Mouse (Mus musculus): Measurements from ENCODE around the gene Gm29427. TPM values are rescaled to one million over a fixed set of nuclear protein-coding genes. Genes with fewer than 3 reads are reported as not detected.

The Gm29427 gene
- not detected in 2 replicates for polyA plus RNA-seq (2012; ENCODE audit: insufficient read depth, insufficient read length, missing spikeins)

- Histone ChIP-seq H3K4me3 (ENCODE audit: insufficient read depth, low read depth, low read length) (peak within 1 kb of the TSS; percentile 99), H3K27ac (replicated peaks; ENCODE audit: low read depth, low read length) (peak within 1 kb of the TSS; percentile 85), H3K4me1 (ENCODE audit: control insufficient read depth, insufficient read depth, insufficient read length, low read length) (peaks cover 2% of the 10 kb centered on the region; the same call in 1 of the 2 replicates)
These were observed at the start of gene Gm29427 for GRCm38 (mm10) chr1:130715561-130716217. TSS of gene Gm29427 (minus strand) at chr1:130715799.

- Histone ChIP-seq H3K4me1 (ENCODE audit: control insufficient read depth, insufficient read depth, insufficient read length, low read length) (no peaks in the 10 kb centered on the region), H3K4me3 (ENCODE audit: insufficient read depth, low read depth, low read length) (no peak overlapping the region), H3K27ac (replicated peaks; ENCODE audit: low read depth, low read length) (no peak overlapping the region)
These were observed 48.4 kb upstream of the Gm29427 start for GRCm38 (mm10) chr1:130764027-130764461.

- no peak overlapping the region for H3K4me3 ChIP-seq (ENCODE audit: insufficient read depth, low read depth, low read length)
- H3K27ac ChIP-seq (replicated peaks; ENCODE audit: low read depth, low read length) = no peak overlapping the region
- no peaks in the 10 kb centered on the region for H3K4me1 ChIP-seq (ENCODE audit: control insufficient read depth, insufficient read depth, insufficient read length, low read length)
These were observed 46.6 kb upstream of the Gm29427 start for GRCm38 (mm10) chr1:130762045-130762760.

GRCm38 (mm10) chr1:130761597-130761996, 46.0 kb upstream of the Gm29427 start:
- Histone ChIP-seq H3K4me3 (ENCODE audit: insufficient read depth, low read depth, low read length) (no peak overlapping the region), H3K4me1 (ENCODE audit: control insufficient read depth, insufficient read depth, insufficient read length, low read length) (no peaks in the 10 kb centered on the region), H3K27ac (replicated peaks; ENCODE audit: low read depth, low read length) (no peak overlapping the region)

GRCm38 (mm10) chr1:130759689-130760088, 44.1 kb upstream of the Gm29427 start:
- H3K4me3 ChIP-seq (ENCODE audit: insufficient read depth, low read depth, low read length) = no peak overlapping the region
- no peaks in the 10 kb centered on the region for H3K4me1 ChIP-seq (ENCODE audit: control insufficient read depth, insufficient read depth, insufficient read length, low read length)
- H3K27ac ChIP-seq (replicated peaks; ENCODE audit: low read depth, low read length) = no peak overlapping the region

GRCm38 (mm10) chr1:130746819-130747218, 31.2 kb upstream of the Gm29427 start:
- H3K4me3 ChIP-seq (ENCODE audit: insufficient read depth, low read depth, low read length) = no peak overlapping the region
- H3K27ac ChIP-seq (replicated peaks; ENCODE audit: low read depth, low read length) = no peak overlapping the region
- H3K4me1 ChIP-seq (ENCODE audit: control insufficient read depth, insufficient read depth, insufficient read length, low read length) = no peaks in the 10 kb centered on the region

GRCm38 (mm10) chr1:130745591-130745990, 30.0 kb upstream of the Gm29427 start:
- H3K4me3 ChIP-seq (ENCODE audit: insufficient read depth, low read depth, low read length) = no peak overlapping the region
- H3K4me1 ChIP-seq (ENCODE audit: control insufficient read depth, insufficient read depth, insufficient read length, low read length) = no peaks in the 10 kb centered on the region; the same call in 1 of the 2 replicates
- no peak overlapping the region for H3K27ac ChIP-seq (replicated peaks; ENCODE audit: low read depth, low read length)

- Histone ChIP-seq H3K4me1 (ENCODE audit: control insufficient read depth, insufficient read depth, insufficient read length, low read length) (no peaks in the 10 kb centered on the region; the same call in 1 of the 2 replicates), H3K4me3 (ENCODE audit: insufficient read depth, low read depth, low read length) (no peak overlapping the region), H3K27ac (replicated peaks; ENCODE audit: low read depth, low read length) (no peak overlapping the region)
These were observed 29.4 kb upstream of the Gm29427 start for GRCm38 (mm10) chr1:130744961-130745360.

GRCm38 (mm10) chr1:130744217-130744616, 28.6 kb upstream of the Gm29427 start:
- H3K4me1 ChIP-seq (ENCODE audit: control insufficient read depth, insufficient read depth, insufficient read length, low read length) = no peaks in the 10 kb centered on the region; the same call in 1 of the 2 replicates

GRCm38 (mm10) chr1:130743775-130744174, 28.2 kb upstream of the Gm29427 start:
- H3K4me3 ChIP-seq (ENCODE audit: insufficient read depth, low read depth, low read length) = no peak overlapping the region
- no peak overlapping the region for H3K27ac ChIP-seq (replicated peaks; ENCODE audit: low read depth, low read length)
- H3K4me1 ChIP-seq (ENCODE audit: control insufficient read depth, insufficient read depth, insufficient read length, low read length) = no peaks in the 10 kb centered on the region; the same call in 1 of the 2 replicates

More at GRCm38 (mm10) chr1:130744217-130744616, 28.6 kb upstream of the Gm29427 start:
- H3K27ac ChIP-seq (replicated peaks; ENCODE audit: low read depth, low read length) = no peak overlapping the region
- no peak overlapping the region for H3K4me3 ChIP-seq (ENCODE audit: insufficient read depth, low read depth, low read length)

GRCm38 (mm10) chr1:130742201-130742600, 26.6 kb upstream of the Gm29427 start:
- Histone ChIP-seq H3K27ac (replicated peaks; ENCODE audit: low read depth, low read length) (no peak overlapping the region), H3K4me3 (ENCODE audit: insufficient read depth, low read depth, low read length) (no peak overlapping the region)

GRCm38 (mm10) chr1:130740781-130741720, 25.5 kb upstream of the Gm29427 start:
- Histone ChIP-seq H3K27ac (replicated peaks; ENCODE audit: low read depth, low read length) (no peak overlapping the region), H3K4me3 (ENCODE audit: insufficient read depth, low read depth, low read length) (no peak overlapping the region), H3K4me1 (ENCODE audit: control insufficient read depth, insufficient read depth, insufficient read length, low read length) (peaks cover 3% of the 10 kb centered on the region; the same call in 1 of the 2 replicates)

More at GRCm38 (mm10) chr1:130742201-130742600, 26.6 kb upstream of the Gm29427 start:
- H3K4me1 ChIP-seq (ENCODE audit: control insufficient read depth, insufficient read depth, insufficient read length, low read length) = peaks cover 3% of the 10 kb centered on the region; the same call in 1 of the 2 replicates

- Histone ChIP-seq H3K4me1 (ENCODE audit: control insufficient read depth, insufficient read depth, insufficient read length, low read length) (peaks cover 3% of the 10 kb centered on the region; the same call in 1 of the 2 replicates), H3K27ac (replicated peaks; ENCODE audit: low read depth, low read length) (no peak overlapping the region), H3K4me3 (ENCODE audit: insufficient read depth, low read depth, low read length) (no peak overlapping the region)
These were observed 24.6 kb upstream of the Gm29427 start for GRCm38 (mm10) chr1:130740227-130740648.

GRCm38 (mm10) chr1:130739636-130740035, 24.0 kb upstream of the Gm29427 start:
- no peak overlapping the region for H3K4me3 ChIP-seq (ENCODE audit: insufficient read depth, low read depth, low read length)
- H3K4me1 ChIP-seq (ENCODE audit: control insufficient read depth, insufficient read depth, insufficient read length, low read length) = peaks cover 3% of the 10 kb centered on the region; the same call in 1 of the 2 replicates
- H3K27ac ChIP-seq (replicated peaks; ENCODE audit: low read depth, low read length) = no peak overlapping the region

Data from brown adipose tissue, adult 24 weeks (tissue).